Mouse (Mus musculus) CH12.LX (cell line): ENCODE results near the gene Gm15294.

Source experiments
- BHLHE40 ChIP-seq: IDR thresholded peaks from 2 replicates; pipeline ENCODE4 v1.6.1; 2011; ENCODE audit warnings: mild to moderate bottlenecking, low read depth, low read length, improper control_type of control experiment
- CTCF ChIP-seq, 2 experiments: IDR thresholded peaks in 1 of 2; conservative IDR thresholded peaks in 1 of 2; 2 replicates each; pipeline ENCODE4 v1.5.1; 2011 to 2012; ENCODE audit warnings: low read depth in 2 of 2, low read length in 2 of 2, improper control_type of control experiment in 1 of 2, inconsistent platforms in 1 of 2, mild to moderate bottlenecking in 1 of 2, moderate library complexity in 1 of 2
- E2F4 ChIP-seq: IDR thresholded peaks from 2 replicates; pipeline ENCODE4 v1.6.1; 2011; ENCODE audit warnings: low read depth, low read length, improper control_type of control experiment; ENCODE audit not compliant: insufficient replicate concordance
- HCFC1 ChIP-seq: IDR thresholded peaks from 2 replicates; pipeline ENCODE4 v1.6.1; 2012; ENCODE audit warnings: low read depth, mild to moderate bottlenecking, inconsistent platforms, low read length, improper control_type of control experiment
- POLR2A ChIP-seq: IDR thresholded peaks from 2 replicates; pipeline ENCODE4 v1.6.1; 2011; ENCODE audit warnings: low read depth, mild to moderate bottlenecking, improper control_type of control experiment, low read length
- SMC3 ChIP-seq: IDR thresholded peaks from 2 replicates; pipeline ENCODE4 v1.6.1; 2011; ENCODE audit warnings: low read depth, low read length, improper control_type of control experiment
- USF1 ChIP-seq: IDR thresholded peaks from 2 replicates; pipeline ENCODE4 v1.6.1; 2014; ENCODE audit warnings: low read depth, mild to moderate bottlenecking, inconsistent platforms, low read length, improper control_type of control experiment

DNA sequence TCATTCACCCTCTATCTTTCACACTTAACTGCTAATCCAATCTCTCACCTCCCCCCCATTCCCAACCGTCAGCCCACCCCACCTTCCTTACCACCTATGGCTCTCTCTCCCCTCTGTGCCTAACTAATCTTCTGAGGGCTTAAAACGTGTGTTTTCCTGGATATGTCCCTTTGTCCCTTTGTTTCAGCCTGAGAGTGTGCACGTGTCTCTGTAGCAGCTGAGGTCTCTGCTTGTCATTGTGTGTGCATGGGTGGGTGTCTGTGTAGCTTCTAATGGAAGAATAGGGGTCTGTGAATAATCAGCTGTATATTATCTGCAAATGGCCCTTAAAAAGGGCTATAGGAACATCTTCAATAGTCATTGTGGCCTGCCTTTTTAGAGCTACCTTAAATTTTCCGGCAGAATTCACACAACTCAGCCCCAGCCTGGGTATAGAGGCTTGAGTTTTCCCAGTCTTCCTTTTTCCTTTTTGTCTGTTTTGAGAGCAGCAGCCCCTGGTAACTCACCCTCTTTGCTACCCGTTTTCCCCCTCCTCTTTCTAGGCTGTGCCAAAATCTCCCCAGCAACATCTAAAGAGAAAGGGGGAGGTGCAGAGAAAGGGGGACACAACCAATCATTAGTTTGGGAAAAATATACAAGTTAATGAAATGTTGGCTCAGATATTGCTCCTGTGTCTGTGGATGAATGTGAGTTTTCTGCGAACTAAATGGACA, 19.2 kb downstream of the Gm15294 start:
- TF ChIP-seq E2F4 (no peak), BHLHE40 (no peak), USF1 (no peak), CTCF (conservative IDR thresholded peaks at IDR 0.05 in 1 of 2, IDR thresholded peaks at IDR 0.05 in 1 of 2; ENCODE audit: low read depth in 2 of 2, low read length in 2 of 2) (no peak), HCFC1 (no peak), POLR2A (no peak), SMC3 (no peak)
